Mouse (Mus musculus) forebrain, embryonic 14.5 days (tissue): ENCODE results near the gene Dusp12. TPM values are rescaled to one million over a fixed set of nuclear protein-coding genes. Genes with fewer than 3 reads are reported as not detected.

Experiments
- ATAC-seq: fragments of 200-750 bp; cut with Nextera tagmentation; 2 replicates; pipeline ENCODE4 v1.8.0; 2017; ENCODE audit warnings: mild to moderate bottlenecking, moderate library complexity
- DNase-seq: peaks from one replicate; pipeline ENCODE4 v3.0.0-alpha.2; 2015; ENCODE audit warnings: low spot score
- H3K27ac ChIP-seq: fragments of 300-500 bp; sonication (generic); 2 replicates; pipeline ENCODE4 v1.5.1; 2014; ENCODE audit warnings: low read depth, mild to moderate bottlenecking, control low read depth, low read length, moderate library complexity
- H3K27me3 ChIP-seq: fragments of 300-500 bp; sonication (generic); replicated peaks from 2 replicates; pipeline ENCODE4 v1.6.1; 2014; ENCODE audit warnings: low read length, control low read depth, mixed read lengths; ENCODE audit not compliant: control insufficient read depth, insufficient read depth
- H3K36me3 ChIP-seq: fragments of 300-500 bp; sonication (generic); 2 replicates; pipeline ENCODE4 v1.6.1; 2014; ENCODE audit warnings: low read length, control low read depth; ENCODE audit not compliant: control insufficient read depth, insufficient read depth
- H3K4me1 ChIP-seq: fragments of 300-500 bp; sonication (generic); 2 replicates; pipeline ENCODE4 v1.6.1; 2014; ENCODE audit warnings: antibody characterized with exemption, low read length, control low read depth; ENCODE audit not compliant: control insufficient read depth, insufficient read depth
- H3K4me2 ChIP-seq: fragments of 300-500 bp; sonication (generic); 2 replicates; pipeline ENCODE4 v1.6.1; 2014; ENCODE audit warnings: mild to moderate bottlenecking, control low read depth, low read length
- H3K4me3 ChIP-seq: fragments of 300-500 bp; sonication (generic); 2 replicates; pipeline ENCODE4 v1.5.1; 2014; ENCODE audit warnings: low read depth, low read length, control low read depth
- H3K9ac ChIP-seq: fragments of 300-500 bp; sonication (generic); 2 replicates; pipeline ENCODE4 v1.6.1; 2014; ENCODE audit warnings: mild to moderate bottlenecking, low read length, control low read depth, moderate library complexity
- H3K9me3 ChIP-seq: fragments of 300-500 bp; sonication (generic); replicated peaks from 2 replicates; pipeline ENCODE4 v1.6.1; 2016; ENCODE audit warnings: low read length, control low read depth, mixed read lengths; ENCODE audit not compliant: control insufficient read depth
- whole genome bisulfite sequencing: fragments of 180-500 bp; shearing (Covaris S2); extraction: QIAGEN DNeasy Blood & Tissue Kit; methylation state at CpG from one replicate; pipeline ENCODE4 v1.1.7; 2014; 5-methylcytosine and 5-hydroxymethylcytosine counted together
- polyA plus RNA-seq: library from polyadenylated mRNA; unstranded; fragments of >200 nt; fragmentation: Nextera tagmentation; extraction: Ambion mirVana; gene quantifications from 2 replicates; pipeline ENCODE4 v1.2.1, GENCODE M21; 2014

Dusp12 gene
- polyA plus RNA-seq, 1 experiment from 2014 or later, result 36.8 TPM

GRCm38 (mm10) chr1:170868107-170868904 lies 17.0 kb downstream of the Dusp12 start:
- Histone ChIP-seq H3K4me2 (peak overlapping the region; percentile 72), H3K27ac (0 out of 2 replicates have a peak overlapping the region, but pooled peaks have one; percentile 33), H3K9me3 (no peaks in the 10 kb centered on the region), H3K36me3 (peaks cover 12% of the 10 kb centered on the region; the same call in 1 of the 2 replicates), H3K9ac (peak overlapping the region; percentile 87), H3K4me3 (peak overlapping the region; percentile 86), H3K4me1 (peaks cover 3% of the 10 kb centered on the region), H3K27me3 (no peaks in the 10 kb centered on the region)
- peak; percentile 91 for ATAC-seq
- DNase-seq, result peak; percentile 95
- WGBS, result under 1% methylated on average over 33 of the region's 33 CpGs

- Histone ChIP-seq H3K27ac (peak within 1 kb of the TSS; percentile 33; the same call in 1 of the 2 replicates), H3K36me3 (peaks cover 12% of the 10 kb centered on the region; the same call in 1 of the 2 replicates), H3K4me3 (peak within 1 kb of the TSS; percentile 86), H3K27me3 (no peaks in the 10 kb centered on the region), H3K9ac (peak within 1 kb of the TSS; percentile 87), H3K4me1 (peaks cover 3% of the 10 kb centered on the region), H3K9me3 (no peaks in the 10 kb centered on the region), H3K4me2 (peak within 1 kb of the TSS; percentile 72)
- under 1% methylated on average over 25 of the region's 25 CpGs for WGBS
- peak; percentile 93 for DNase-seq
- peak; percentile 81 for ATAC-seq
Measured at GRCm38 (mm10) chr1:170867691-170868105, 17.6 kb downstream of the Dusp12 start, which contains the start of gene Atf6. Gene Atf6, minus strand, starts transcription at chr1:170867771.

DNA sequence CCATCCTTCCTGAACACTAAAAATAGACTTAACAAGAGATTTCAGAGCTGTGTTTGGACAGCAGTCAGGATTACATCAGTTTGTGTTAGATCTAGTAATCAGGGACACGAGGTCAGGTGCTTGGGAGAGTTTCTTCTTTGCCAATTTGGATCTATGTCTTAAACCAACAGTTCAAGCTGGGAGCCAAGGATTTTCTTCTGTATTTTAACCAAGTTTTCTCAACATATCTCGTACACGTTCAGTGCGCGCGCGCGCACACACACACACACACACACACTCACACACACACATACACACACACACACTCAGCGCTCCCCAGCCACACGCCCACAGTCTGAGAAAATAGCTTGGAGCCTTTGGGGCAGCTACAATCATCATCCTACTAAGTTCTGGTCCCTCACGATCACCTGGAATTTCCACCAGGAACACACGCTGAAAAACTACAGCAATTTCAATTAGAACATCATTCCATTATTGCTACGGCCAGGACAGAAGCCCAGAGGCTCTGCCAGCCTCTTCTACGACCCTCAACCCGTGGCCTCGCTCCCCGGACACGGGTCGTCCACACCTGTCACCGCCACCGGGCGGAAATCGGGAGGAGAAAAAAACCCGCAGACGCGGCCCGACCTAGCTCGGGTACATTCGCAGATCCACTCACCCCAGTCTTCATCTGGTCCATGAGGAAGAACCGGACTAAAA lies 18.2 kb downstream of the Dusp12 start:
- Histone ChIP-seq H3K4me2 (peak overlapping the region; percentile 72), H3K9ac (peak overlapping the region; percentile 87), H3K27me3 (no peaks in the 10 kb centered on the region), H3K27ac (no peak overlapping the region; the same call in 1 of the 2 replicates), H3K36me3 (peaks cover 7% of the 10 kb centered on the region; the same call in 1 of the 2 replicates), H3K4me1 (peaks cover 3% of the 10 kb centered on the region), H3K9me3 (no peaks in the 10 kb centered on the region), H3K4me3 (peak overlapping the region; percentile 86)
- ATAC-seq, result peak; percentile 11
- WGBS, result 3% methylated on average over 30 of the region's 30 CpGs
- DNase-seq, result peak; percentile 37

DNA sequence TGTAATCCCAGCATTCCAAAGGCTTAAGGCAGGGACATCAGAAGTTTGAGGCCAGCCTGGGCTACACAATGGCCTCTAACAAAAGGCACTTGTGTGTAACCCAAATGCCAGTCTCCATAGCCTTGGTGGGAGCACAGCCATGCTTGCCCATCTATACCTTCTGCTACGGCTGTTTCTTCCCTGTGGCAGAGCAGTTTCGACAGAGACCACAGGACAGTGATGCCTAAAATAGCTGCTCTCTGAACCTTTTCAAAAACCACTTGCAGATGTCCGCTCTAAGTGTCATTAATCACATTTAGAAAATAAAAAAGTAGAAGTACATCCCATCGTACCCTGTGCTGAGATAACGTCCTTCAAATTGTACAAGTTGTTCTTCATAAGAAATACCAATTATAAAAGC lies 19.9 kb downstream of the Dusp12 start:
- Histone ChIP-seq H3K4me1 (peaks cover 3% of the 10 kb centered on the region), H3K4me3 (no peak overlapping the region), H3K27me3 (no peaks in the 10 kb centered on the region), H3K27ac (no peak overlapping the region), H3K4me2 (no peak overlapping the region), H3K9me3 (no peaks in the 10 kb centered on the region), H3K36me3 (no peaks in the 10 kb centered on the region), H3K9ac (no peak overlapping the region)
- 93% methylated on average over 5 of the region's 5 CpGs for WGBS
- DNase-seq, result no peak
- no peak for ATAC-seq

GRCm38 (mm10) chr1:170864754-170865153 lies 20.6 kb downstream of the Dusp12 start:
- ATAC-seq (no peak), DNase-seq (no peak)
- no peak overlapping the region for H3K27ac ChIP-seq
- WGBS, result 83% methylated on average over 3 of the region's 3 CpGs
- no peak overlapping the region for H3K4me3 ChIP-seq
- H3K36me3 ChIP-seq, result no peaks in the 10 kb centered on the region
- H3K4me1 ChIP-seq, result peaks cover 3% of the 10 kb centered on the region
- no peak overlapping the region for H3K9ac ChIP-seq
- no peaks in the 10 kb centered on the region for H3K9me3 ChIP-seq
- H3K4me2 ChIP-seq, result no peak overlapping the region
- H3K27me3 ChIP-seq, result no peaks in the 10 kb centered on the region

DNA sequence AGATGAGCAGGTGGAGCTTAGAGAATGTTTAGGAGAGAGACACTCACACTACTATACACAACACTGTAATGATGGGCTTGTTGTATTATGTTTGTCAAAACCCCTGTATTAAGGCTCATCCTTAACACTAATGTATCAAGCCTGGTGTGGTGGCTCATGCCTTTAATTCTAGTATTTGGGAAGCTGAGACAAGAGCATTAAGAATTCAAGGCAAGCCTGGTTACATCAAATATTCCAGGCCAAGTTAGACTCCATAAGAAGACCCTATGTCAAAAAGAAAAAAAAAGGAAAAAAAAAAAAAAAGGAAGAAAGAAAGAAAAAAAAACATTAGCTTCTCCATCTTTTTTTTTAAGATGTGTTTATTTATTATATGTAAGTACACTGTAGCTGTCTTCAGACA lies 21.1 kb downstream of the Dusp12 start:
- H3K36me3 ChIP-seq, result no peaks in the 10 kb centered on the region
- H3K27me3 ChIP-seq, result no peaks in the 10 kb centered on the region
- H3K27ac ChIP-seq, result no peak overlapping the region
- no peak overlapping the region for H3K4me3 ChIP-seq
- no peak overlapping the region for H3K4me2 ChIP-seq
- ATAC-seq, result no peak
- H3K9ac ChIP-seq, result no peak overlapping the region
- no peaks in the 10 kb centered on the region for H3K9me3 ChIP-seq
- H3K4me1 ChIP-seq, result peaks cover 3% of the 10 kb centered on the region
- DNase-seq, result no peak

GRCm38 (mm10) chr1:170863033-170863432 lies 22.3 kb downstream of the Dusp12 start:
- no peaks in the 10 kb centered on the region for H3K9me3 ChIP-seq
- no peak for DNase-seq
- H3K9ac ChIP-seq, result no peak overlapping the region
- H3K4me3 ChIP-seq, result no peak overlapping the region
- no peak overlapping the region for H3K27ac ChIP-seq
- no peak overlapping the region for H3K4me2 ChIP-seq
- no peak for ATAC-seq
- no peaks in the 10 kb centered on the region for H3K36me3 ChIP-seq
- 76% methylated on average over 4 of the region's 4 CpGs for WGBS
- H3K27me3 ChIP-seq, result no peaks in the 10 kb centered on the region
- H3K4me1 ChIP-seq, result peaks cover 3% of the 10 kb centered on the region

DNA sequence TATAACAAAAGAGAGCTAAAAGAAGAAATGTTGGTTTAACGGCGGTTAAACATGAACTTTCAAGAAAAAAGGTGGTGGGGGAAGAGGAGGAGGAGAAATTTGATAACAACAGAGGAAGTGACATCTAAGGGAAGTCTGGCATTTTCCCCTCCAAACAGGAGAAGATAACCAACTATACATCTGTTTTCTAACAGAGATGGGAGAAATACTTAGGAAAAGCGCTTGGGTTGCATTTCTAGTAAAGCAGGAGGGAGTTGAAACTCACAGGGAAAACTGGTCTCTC lies 23.0 kb downstream of the Dusp12 start:
- Histone ChIP-seq H3K4me2 (no peak overlapping the region), H3K27ac (no peak overlapping the region), H3K9ac (no peak overlapping the region), H3K4me3 (no peak overlapping the region), H3K4me1 (peaks cover 3% of the 10 kb centered on the region), H3K36me3 (no peaks in the 10 kb centered on the region), H3K9me3 (no peaks in the 10 kb centered on the region), H3K27me3 (no peaks in the 10 kb centered on the region)
- DNase-seq (no peak), ATAC-seq (no peak)
- WGBS, result 73% methylated on average over 3 of the region's 3 CpGs
